In genomic region chr4:139623434-139624115, GRCm38 (mm10) we compare ENCODE assay signal across 7 mouse cellular contexts. TPM values are rescaled to one million over a fixed set of nuclear protein-coding genes. Genes with fewer than 3 reads are reported as not detected.
DNase-seq lines count a peak whose midpoint lies in the region; ATAC-seq lines count a peak whose summit lies in the region.

No protein-coding gene starts in this region.

- H3K4me2 ChIP-seq in forebrain, embryonic 13.5 days, result peak overlapping the region; percentile 88
- H3K4me2 ChIP-seq in limb, embryonic 11.5 days (ENCODE audit: low read depth, severe bottlenecking), result peak overlapping the region; percentile 75
- peak overlapping the region; percentile 83 for H3K4me2 ChIP-seq in stomach, embryonic 14.5 days (replicated peaks; ENCODE audit: low read depth, low read length)

- peaks cover 5% of the 10 kb centered on the region; the same call in 1 of the 2 replicates for H3K9me3 ChIP-seq in megakaryocyte, embryonic 14.5 days
- H3K9me3 ChIP-seq in forebrain, embryonic 13.5 days (replicated peaks), result no peaks in the 10 kb centered on the region
- H3K9me3 ChIP-seq in limb, embryonic 11.5 days (ENCODE audit: control insufficient read depth, low read length), result no peaks in the 10 kb centered on the region
- no peaks in the 10 kb centered on the region for H3K9me3 ChIP-seq in stomach, embryonic 14.5 days (ENCODE audit: control insufficient read depth, low read depth, low read length)

- DNase-seq in limb, embryonic 11.5 days (ENCODE audit: low spot score), result no peak
- DNase-seq in spleen, adult 18-20 months, result no peak
- DNase-seq in right cerebral cortex, postnatal 25 days, result no peak

- H3K4me3 ChIP-seq in megakaryocyte, embryonic 14.5 days (replicated peaks), result peak overlapping the region; percentile 98
- H3K4me3 ChIP-seq in forebrain, embryonic 13.5 days, result peak overlapping the region; percentile 80
- H3K4me3 ChIP-seq in limb, embryonic 11.5 days (ENCODE audit: low read depth, low read length), result peak overlapping the region; percentile 66
- peak overlapping the region; percentile 66 for H3K4me3 ChIP-seq in stomach, embryonic 14.5 days (ENCODE audit: low read depth, low read length)

- no peak for ATAC-seq in megakaryocyte, adult 5-6 weeks (ENCODE audit: poor library complexity, severe bottlenecking)
- ATAC-seq in forebrain, embryonic 13.5 days, result no peak
- ATAC-seq in limb, embryonic 11.5 days (ENCODE audit: insufficient number of reproducible peaks, low FRiP score, low TSS enrichment, low read depth), result no peak
- ATAC-seq in stomach, embryonic 14.5 days (ENCODE audit: insufficient number of reproducible peaks, insufficient read depth, low FRiP score, low read depth), result no peak

- H3K27me3 ChIP-seq in megakaryocyte, embryonic 14.5 days (replicated peaks), result peaks cover 9% of the 10 kb centered on the region
- no peaks in the 10 kb centered on the region for H3K27me3 ChIP-seq in forebrain, embryonic 13.5 days
- no peaks in the 10 kb centered on the region for H3K27me3 ChIP-seq in limb, embryonic 11.5 days (ENCODE audit: control insufficient read depth, insufficient read depth, low read length)
- H3K27me3 ChIP-seq in stomach, embryonic 14.5 days (ENCODE audit: control insufficient read depth, insufficient read depth, low read length), result no peaks in the 10 kb centered on the region

- H3K36me3 ChIP-seq in megakaryocyte, embryonic 14.5 days (replicated peaks; ENCODE audit: low read length), result peaks cover 3% of the 10 kb centered on the region
- H3K36me3 ChIP-seq in forebrain, embryonic 13.5 days (ENCODE audit: poor library complexity, severe bottlenecking), result no peaks in the 10 kb centered on the region
- H3K36me3 ChIP-seq in limb, embryonic 11.5 days (ENCODE audit: control insufficient read depth, insufficient read depth, low read length), result no peaks in the 10 kb centered on the region
- no peaks in the 10 kb centered on the region for H3K36me3 ChIP-seq in stomach, embryonic 14.5 days (ENCODE audit: control insufficient read depth, insufficient read depth, low read length)

- H3K4me1 ChIP-seq in megakaryocyte, embryonic 14.5 days, result peaks cover 41% of the 10 kb centered on the region
- H3K4me1 ChIP-seq in forebrain, embryonic 13.5 days, result peaks cover 23% of the 10 kb centered on the region
- H3K4me1 ChIP-seq in limb, embryonic 11.5 days (ENCODE audit: control insufficient read depth, insufficient read depth, low read length), result peaks cover 5% of the 10 kb centered on the region; the same call in 1 of the 2 replicates
- H3K4me1 ChIP-seq in stomach, embryonic 14.5 days (ENCODE audit: control insufficient read depth, insufficient read depth, low read length), result peaks cover 15% of the 10 kb centered on the region; the same call in 1 of the 2 replicates

- no peak overlapping the region for H3K27ac ChIP-seq in forebrain, embryonic 13.5 days
- H3K27ac ChIP-seq in limb, embryonic 11.5 days (replicated peaks; ENCODE audit: low read depth, low read length), result no peak overlapping the region
- H3K27ac ChIP-seq in stomach, embryonic 14.5 days (ENCODE audit: low read length), result no peak overlapping the region

- 31% methylated on average over 21 of the region's 21 CpGs for WGBS in forebrain, embryonic 13.5 days
- WGBS in limb, embryonic 11.5 days, result 22% methylated on average over 21 of the region's 21 CpGs
- WGBS in stomach, embryonic 14.5 days, result 20% methylated on average over 21 of the region's 21 CpGs

- H3K9ac ChIP-seq in forebrain, embryonic 13.5 days, result peak overlapping the region; percentile 87
- peak overlapping the region; percentile 62; the same call in 1 of the 2 replicates for H3K9ac ChIP-seq in limb, embryonic 11.5 days (ENCODE audit: low read length)
- peak overlapping the region; percentile 47 for H3K9ac ChIP-seq in stomach, embryonic 14.5 days (replicated peaks; ENCODE audit: low read depth, low read length)

RNA-seq across cellular contexts. Expression of gene Aldh4a1, which starts 0.9 kb away (rescaled TPM):
- polyA plus RNA-seq in megakaryocyte, embryonic 14.5 days (2012; ENCODE audit: insufficient read depth, low replicate concordance), result 12.3 and 18.6 TPM in 2 replicates
- 4.9 and 5.7 TPM in 2 replicates for total RNA-seq in megakaryocyte, adult 5-6 weeks (2015)
- total RNA-seq in megakaryocyte, adult 5-6 weeks (2017), result 5.8 and 8.9 TPM in 2 replicates
- 20.9 and 21.1 TPM in 2 replicates for polyA plus RNA-seq in forebrain, embryonic 13.5 days (2015; fragmentation: Nextera tagmentation; extraction: Ambion mirVana)
- 15.4 and 17.0 TPM in 2 replicates for polyA plus RNA-seq in limb, embryonic 11.5 days (2014; fragmentation: Nextera tagmentation; extraction: Ambion mirVana)
- polyA plus RNA-seq in stomach, embryonic 14.5 days (2014; fragmentation: Nextera tagmentation; extraction: Ambion mirVana), result 14.6 and 16.2 TPM in 2 replicates

RNA-seq across cellular contexts. Expression of gene Gm21969, which starts 20.6 kb away (rescaled TPM):
- 0.03 TPM in 1 of 2 replicates, not detected in the other for polyA plus RNA-seq in megakaryocyte, embryonic 14.5 days (2012; ENCODE audit: insufficient read depth, low replicate concordance)
- total RNA-seq in megakaryocyte, adult 5-6 weeks (2015), result not detected in 2 replicates
- not detected in 2 replicates for total RNA-seq in megakaryocyte, adult 5-6 weeks (2017)
- not detected in 2 replicates for polyA plus RNA-seq in forebrain, embryonic 13.5 days (2015; fragmentation: Nextera tagmentation; extraction: Ambion mirVana)
- polyA plus RNA-seq in limb, embryonic 11.5 days (2014; fragmentation: Nextera tagmentation; extraction: Ambion mirVana), result not detected in 2 replicates
- not detected in 2 replicates for polyA plus RNA-seq in stomach, embryonic 14.5 days (2014; fragmentation: Nextera tagmentation; extraction: Ambion mirVana)

RNA-seq across cellular contexts. Expression of gene Tas1r2, which starts 29.8 kb away (rescaled TPM):
- 0.48 TPM in 1 of 2 replicates, not detected in the other for polyA plus RNA-seq in megakaryocyte, embryonic 14.5 days (2012; ENCODE audit: insufficient read depth, low replicate concordance)
- total RNA-seq in megakaryocyte, adult 5-6 weeks (2015), result not detected in 2 replicates
- total RNA-seq in megakaryocyte, adult 5-6 weeks (2017), result not detected in 2 replicates
- not detected in 2 replicates for polyA plus RNA-seq in forebrain, embryonic 13.5 days (2015; fragmentation: Nextera tagmentation; extraction: Ambion mirVana)
- not detected in 2 replicates for polyA plus RNA-seq in limb, embryonic 11.5 days (2014; fragmentation: Nextera tagmentation; extraction: Ambion mirVana)
- not detected in 2 replicates for polyA plus RNA-seq in stomach, embryonic 14.5 days (2014; fragmentation: Nextera tagmentation; extraction: Ambion mirVana)
